Mouse (Mus musculus): ENCODE results near the gene Sel1l2. TPM values are rescaled to one million over a fixed set of nuclear protein-coding genes. Genes with fewer than 3 reads are reported as not detected.

Gene Sel1l2
- polyA plus RNA-seq, 1 experiment from 2014 or later: not detected

DNA sequence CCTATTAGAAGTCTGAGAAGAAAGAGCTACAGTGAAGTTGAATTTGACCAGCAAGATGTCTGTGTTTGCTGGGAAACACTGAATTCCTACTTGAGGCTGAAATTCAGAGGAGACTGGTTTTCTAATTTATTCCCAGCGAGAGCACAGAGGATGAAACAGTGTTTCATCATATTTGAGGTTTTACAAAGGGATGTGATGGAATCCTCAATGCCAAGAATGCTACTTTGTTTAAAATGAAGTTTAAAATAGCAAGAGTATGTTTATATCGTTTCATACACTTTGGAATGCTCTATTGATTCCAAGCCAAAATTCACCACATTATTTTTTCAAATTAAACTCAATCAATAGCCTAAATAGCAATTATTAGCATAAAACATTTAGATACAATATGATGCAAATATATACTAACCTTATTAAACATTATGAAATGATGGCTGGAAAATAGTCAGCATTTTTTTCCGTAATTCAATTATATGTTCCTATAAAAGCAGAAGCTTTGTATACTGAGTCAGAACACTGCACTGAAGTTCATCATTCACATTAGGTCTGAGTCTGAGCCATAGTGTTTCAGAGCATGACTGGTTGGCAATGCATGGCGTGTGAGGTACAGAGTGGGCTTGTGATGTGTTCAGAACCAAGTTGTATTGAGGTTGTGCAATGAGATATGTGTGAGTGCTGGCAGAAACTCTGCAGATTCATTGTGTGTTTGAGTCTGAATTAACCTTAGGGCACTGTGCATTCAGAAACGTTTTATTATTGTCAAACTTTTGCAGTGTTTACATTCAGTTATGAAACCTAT, 58.8 kb downstream of the Sel1l2 start:
- Histone ChIP-seq H3K4me1 (ENCODE audit: control insufficient read depth, insufficient read depth, low read length) (no peaks in the 10 kb centered on the region), H3K36me3 (ENCODE audit: control insufficient read depth, insufficient read depth, low read length) (no peaks in the 10 kb centered on the region), H3K4me3 (ENCODE audit: low read depth, low read length) (no peak overlapping the region), H3K27me3 (ENCODE audit: control insufficient read depth, insufficient read depth, low read length) (no peaks in the 10 kb centered on the region), H3K27ac (ENCODE audit: low read depth, low read length) (no peak overlapping the region), H3K9ac (ENCODE audit: low read length) (no peak overlapping the region), H3K4me2 (no peak overlapping the region), H3K9me3 (ENCODE audit: control insufficient read depth, low read length) (no peaks in the 10 kb centered on the region)
- 80% methylated on average over 5 of the region's 5 CpGs for WGBS
- DNase-seq (ENCODE audit: low spot score, missing footprints) (no peak), ATAC-seq (ENCODE audit: low FRiP score) (no peak)

GRCm38 (mm10) chr2:140302976-140303708, 86.4 kb downstream of the Sel1l2 start:
- no peaks in the 10 kb centered on the region for H3K36me3 ChIP-seq (ENCODE audit: control insufficient read depth, insufficient read depth, low read length)
- WGBS: 74% methylated on average over 3 of the region's 3 CpGs
- no peaks in the 10 kb centered on the region for H3K27me3 ChIP-seq (ENCODE audit: control insufficient read depth, insufficient read depth, low read length)
- no peak overlapping the region for H3K4me2 ChIP-seq
- H3K27ac ChIP-seq (ENCODE audit: low read depth, low read length): no peak overlapping the region
- DNase-seq (ENCODE audit: low spot score, missing footprints): no peak
- no peaks in the 10 kb centered on the region for H3K4me1 ChIP-seq (ENCODE audit: control insufficient read depth, insufficient read depth, low read length)
- no peaks in the 10 kb centered on the region for H3K9me3 ChIP-seq (ENCODE audit: control insufficient read depth, low read length)
- no peak overlapping the region for H3K9ac ChIP-seq (ENCODE audit: low read length)
- H3K4me3 ChIP-seq (ENCODE audit: low read depth, low read length): no peak overlapping the region
- no peak for ATAC-seq (ENCODE audit: low FRiP score)

DNA sequence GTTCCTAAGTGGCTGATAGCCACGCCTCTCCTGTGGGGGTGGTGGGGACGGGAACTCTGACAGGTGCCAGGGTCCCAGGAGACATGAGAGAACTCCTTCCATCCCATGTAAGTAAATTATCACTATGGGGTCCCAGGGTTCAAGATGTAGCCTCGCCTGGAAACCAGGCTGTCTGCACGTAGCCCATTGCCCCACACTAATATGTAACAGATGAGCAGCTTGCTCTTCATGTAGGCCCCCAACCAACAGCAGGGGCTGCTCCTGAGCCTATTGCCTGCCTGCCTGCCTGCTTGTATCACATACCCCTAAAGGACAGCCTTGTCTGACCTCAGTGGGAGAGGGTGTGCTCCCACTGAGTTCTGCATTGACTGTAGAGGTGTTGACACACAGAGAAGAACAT, 92.4 kb downstream of the Sel1l2 start:
- Histone ChIP-seq H3K36me3 (ENCODE audit: control insufficient read depth, insufficient read depth, low read length) (no peaks in the 10 kb centered on the region), H3K9me3 (ENCODE audit: control insufficient read depth, low read length) (no peaks in the 10 kb centered on the region), H3K4me3 (ENCODE audit: low read depth, low read length) (no peak overlapping the region), H3K9ac (ENCODE audit: low read length) (no peak overlapping the region), H3K27ac (ENCODE audit: low read depth, low read length) (no peak overlapping the region), H3K4me1 (ENCODE audit: control insufficient read depth, insufficient read depth, low read length) (no peaks in the 10 kb centered on the region), H3K27me3 (ENCODE audit: control insufficient read depth, insufficient read depth, low read length) (no peaks in the 10 kb centered on the region), H3K4me2 (no peak overlapping the region)
- WGBS: 26% methylated on average over 4 of the region's 4 CpGs
- ATAC-seq (ENCODE audit: low FRiP score): 0 out of 2 replicates have a peak, but pooled peaks have one; percentile 16
- DNase-seq (ENCODE audit: low spot score, missing footprints): no peak

- no peaks in the 10 kb centered on the region for H3K9me3 ChIP-seq (ENCODE audit: control insufficient read depth, low read length)
- no peaks in the 10 kb centered on the region for H3K36me3 ChIP-seq (ENCODE audit: control insufficient read depth, insufficient read depth, low read length)
- no peak overlapping the region for H3K4me2 ChIP-seq
- H3K4me3 ChIP-seq (ENCODE audit: low read depth, low read length): no peak overlapping the region
- H3K27me3 ChIP-seq (ENCODE audit: control insufficient read depth, insufficient read depth, low read length): no peaks in the 10 kb centered on the region
- H3K9ac ChIP-seq (ENCODE audit: low read length): no peak overlapping the region
- 98% methylated on average over 2 of the region's 2 CpGs for WGBS
- no peak overlapping the region for H3K27ac ChIP-seq (ENCODE audit: low read depth, low read length)
- no peak for DNase-seq (ENCODE audit: low spot score, missing footprints)
- no peak for ATAC-seq (ENCODE audit: low FRiP score)
- no peaks in the 10 kb centered on the region for H3K4me1 ChIP-seq (ENCODE audit: control insufficient read depth, insufficient read depth, low read length)
Observed at GRCm38 (mm10) chr2:140293820-140294219, 95.7 kb downstream of the Sel1l2 start.

DNA sequence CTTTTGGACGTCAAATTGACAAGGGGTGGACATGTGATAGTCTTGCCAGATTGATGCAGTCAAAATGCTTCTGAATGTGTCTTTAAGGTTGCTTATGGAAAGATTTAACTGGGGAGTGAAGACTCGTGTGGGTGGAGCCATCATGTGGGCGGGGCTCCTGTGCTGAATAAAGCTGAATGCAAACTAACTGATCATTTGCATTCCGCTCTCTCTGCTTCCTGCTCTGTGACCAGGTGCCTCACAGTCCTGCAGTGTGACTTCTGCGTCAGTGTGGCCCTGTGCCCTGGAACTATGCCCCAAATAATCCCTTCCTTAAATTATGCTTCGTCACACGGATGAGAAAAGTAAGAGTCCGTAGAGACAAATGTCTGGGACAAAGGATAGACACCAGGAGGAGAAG, 108.7 kb downstream of the Sel1l2 start:
- Histone ChIP-seq H3K27ac (ENCODE audit: low read depth, low read length) (no peak overlapping the region), H3K4me2 (no peak overlapping the region), H3K4me1 (ENCODE audit: control insufficient read depth, insufficient read depth, low read length) (no peaks in the 10 kb centered on the region), H3K4me3 (ENCODE audit: low read depth, low read length) (no peak overlapping the region), H3K27me3 (ENCODE audit: control insufficient read depth, insufficient read depth, low read length) (no peaks in the 10 kb centered on the region), H3K9me3 (ENCODE audit: control insufficient read depth, low read length) (no peaks in the 10 kb centered on the region), H3K9ac (ENCODE audit: low read length) (no peak overlapping the region), H3K36me3 (ENCODE audit: control insufficient read depth, insufficient read depth, low read length) (no peaks in the 10 kb centered on the region)
- DNase-seq (ENCODE audit: low spot score, missing footprints) (no peak), ATAC-seq (ENCODE audit: low FRiP score) (no peak)
- 71% methylated on average over 8 of the region's 8 CpGs for WGBS

DNA sequence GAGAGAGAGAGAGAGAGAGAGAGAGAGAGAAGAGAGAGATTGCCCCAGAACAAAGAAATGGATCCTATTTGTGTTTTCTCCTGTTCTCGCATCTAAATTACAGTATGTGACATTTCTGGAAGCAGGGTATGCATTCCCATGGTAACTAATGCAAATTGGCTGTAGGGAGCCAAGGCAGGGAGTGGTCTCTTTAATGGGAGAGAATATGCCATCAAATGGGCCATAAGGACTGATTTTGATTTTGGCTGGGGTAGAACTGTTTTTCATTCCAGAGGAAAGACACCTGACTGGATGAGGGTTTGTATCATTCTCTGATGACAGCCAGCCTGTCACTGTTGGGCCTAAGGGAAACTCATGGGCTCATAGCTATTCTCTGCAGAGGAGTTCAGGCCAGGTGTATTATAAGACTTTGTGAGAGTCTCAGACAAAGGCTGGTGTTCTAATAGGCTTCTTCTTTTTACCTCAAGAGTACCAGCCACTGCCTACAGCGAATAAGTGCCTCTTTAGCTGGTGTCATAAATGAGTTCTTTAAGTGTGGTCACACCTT, 133.8 kb downstream of the Sel1l2 start:
- ATAC-seq (ENCODE audit: low FRiP score): no peak
- no peak for DNase-seq (ENCODE audit: low spot score, missing footprints)
- H3K9me3 ChIP-seq (ENCODE audit: control insufficient read depth, low read length): no peaks in the 10 kb centered on the region
- no peaks in the 10 kb centered on the region for H3K36me3 ChIP-seq (ENCODE audit: control insufficient read depth, insufficient read depth, low read length)
- 79% methylated on average over 2 of the region's 2 CpGs for WGBS
- no peak overlapping the region for H3K27ac ChIP-seq (ENCODE audit: low read depth, low read length)
- no peaks in the 10 kb centered on the region for H3K27me3 ChIP-seq (ENCODE audit: control insufficient read depth, insufficient read depth, low read length)
- no peaks in the 10 kb centered on the region for H3K4me1 ChIP-seq (ENCODE audit: control insufficient read depth, insufficient read depth, low read length)
- H3K4me3 ChIP-seq (ENCODE audit: low read depth, low read length): no peak overlapping the region
- H3K9ac ChIP-seq (ENCODE audit: low read length): no peak overlapping the region
- H3K4me2 ChIP-seq: no peak overlapping the region

DNA sequence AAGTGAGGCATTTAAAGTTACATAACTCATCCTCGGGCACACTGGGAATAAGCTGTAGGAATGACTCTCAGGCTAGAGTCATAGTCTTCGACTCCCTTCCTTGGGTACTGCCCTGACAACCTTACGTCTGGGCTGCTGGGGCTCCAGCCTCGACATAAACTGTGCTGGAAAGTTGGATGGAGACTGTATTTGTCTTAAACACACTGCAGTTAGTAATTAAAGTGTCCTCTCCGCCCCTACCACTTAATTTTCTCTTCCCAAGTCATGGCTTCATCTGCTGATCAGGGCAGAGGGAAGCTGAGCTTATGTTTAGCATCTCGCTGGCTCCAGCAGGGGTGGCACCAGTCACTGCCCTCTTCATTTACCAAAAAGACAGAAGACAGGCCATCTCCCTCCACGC, 135.2 kb downstream of the Sel1l2 start:
- 86% methylated on average over 7 of the region's 7 CpGs for WGBS
- Histone ChIP-seq H3K36me3 (ENCODE audit: control insufficient read depth, insufficient read depth, low read length) (no peaks in the 10 kb centered on the region), H3K4me3 (ENCODE audit: low read depth, low read length) (no peak overlapping the region), H3K27me3 (ENCODE audit: control insufficient read depth, insufficient read depth, low read length) (no peaks in the 10 kb centered on the region), H3K9ac (ENCODE audit: low read length) (no peak overlapping the region), H3K4me1 (ENCODE audit: control insufficient read depth, insufficient read depth, low read length) (no peaks in the 10 kb centered on the region), H3K27ac (ENCODE audit: low read depth, low read length) (no peak overlapping the region), H3K9me3 (ENCODE audit: control insufficient read depth, low read length) (no peaks in the 10 kb centered on the region), H3K4me2 (no peak overlapping the region)
- ATAC-seq (ENCODE audit: low FRiP score) (no peak), DNase-seq (ENCODE audit: low spot score, missing footprints) (peak; percentile 67)

DNA sequence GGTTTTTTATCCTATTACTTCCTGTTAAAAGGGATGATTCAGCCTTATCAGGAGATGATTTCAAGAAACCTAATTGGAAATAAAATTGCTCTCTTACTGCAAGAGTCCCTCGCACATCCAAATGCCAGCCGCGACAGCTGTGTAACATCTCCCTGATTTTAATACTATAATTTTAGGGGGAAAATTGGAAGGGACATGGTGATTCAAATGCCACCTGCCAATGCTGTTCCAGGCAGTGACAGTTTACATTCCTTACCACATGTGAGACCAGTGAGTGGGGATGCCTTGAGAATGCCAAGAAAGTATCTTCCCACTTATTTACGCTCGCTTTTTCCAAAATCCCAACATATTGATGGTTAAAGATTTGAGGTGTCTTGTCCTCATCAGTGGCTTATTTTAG, 146.4 kb downstream of the Sel1l2 start:
- Histone ChIP-seq H3K4me3 (ENCODE audit: low read depth, low read length) (no peak overlapping the region), H3K4me2 (no peak overlapping the region), H3K9me3 (ENCODE audit: control insufficient read depth, low read length) (no peaks in the 10 kb centered on the region), H3K27ac (ENCODE audit: low read depth, low read length) (no peak overlapping the region), H3K27me3 (ENCODE audit: control insufficient read depth, insufficient read depth, low read length) (no peaks in the 10 kb centered on the region), H3K4me1 (ENCODE audit: control insufficient read depth, insufficient read depth, low read length) (no peaks in the 10 kb centered on the region), H3K9ac (ENCODE audit: low read length) (no peak overlapping the region), H3K36me3 (ENCODE audit: control insufficient read depth, insufficient read depth, low read length) (no peaks in the 10 kb centered on the region)
- WGBS: 92% methylated on average over 5 of the region's 5 CpGs
- ATAC-seq (ENCODE audit: low FRiP score): no peak
- DNase-seq (ENCODE audit: low spot score, missing footprints): peak; percentile 8

DNA sequence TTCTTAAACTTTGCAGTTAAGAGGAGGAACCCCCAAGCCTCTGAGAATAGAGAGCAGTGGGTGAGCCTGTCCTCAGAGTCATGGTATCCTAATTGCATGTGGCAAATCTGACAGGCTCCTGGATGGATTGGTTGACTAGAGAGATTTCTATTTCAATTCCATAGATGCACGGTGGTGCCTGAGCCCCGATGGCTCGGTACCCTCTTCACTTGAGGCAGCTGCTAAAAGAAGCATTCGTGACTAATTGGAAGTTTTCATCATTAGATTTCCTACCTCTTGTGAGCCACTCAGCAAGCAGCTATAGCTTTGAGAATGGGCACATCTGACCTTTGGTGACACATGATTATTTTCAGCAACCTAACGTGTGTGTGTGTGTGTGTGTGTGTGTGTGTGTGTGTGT, 147.1 kb downstream of the Sel1l2 start:
- Histone ChIP-seq H3K4me3 (ENCODE audit: low read depth, low read length) (no peak overlapping the region), H3K36me3 (ENCODE audit: control insufficient read depth, insufficient read depth, low read length) (no peaks in the 10 kb centered on the region), H3K4me2 (no peak overlapping the region), H3K4me1 (ENCODE audit: control insufficient read depth, insufficient read depth, low read length) (no peaks in the 10 kb centered on the region), H3K27ac (ENCODE audit: low read depth, low read length) (no peak overlapping the region), H3K9ac (ENCODE audit: low read length) (no peak overlapping the region), H3K27me3 (ENCODE audit: control insufficient read depth, insufficient read depth, low read length) (no peaks in the 10 kb centered on the region), H3K9me3 (ENCODE audit: control insufficient read depth, low read length) (no peaks in the 10 kb centered on the region)
- WGBS: 61% methylated on average over 5 of the region's 5 CpGs
- ATAC-seq (ENCODE audit: low FRiP score) (peak; percentile 23; the same call in 1 of the 2 replicates), DNase-seq (ENCODE audit: low spot score, missing footprints) (no peak)
